Mouse (Mus musculus): Measurements from ENCODE around the gene Trim2.

- TF ChIP-seq POLR2A (IDR thresholded peaks at IDR 0.05; ENCODE audit: insufficient read length, low read depth) (no peak), USF1 (IDR thresholded peaks at IDR 0.05; ENCODE audit: low read depth) (no peak), CEBPB (IDR thresholded peaks at IDR 0.05; ENCODE audit: insufficient read depth, poor library complexity, severe bottlenecking) (no peak), MYOD1 (IDR thresholded peaks at IDR 0.05; ENCODE audit: control insufficient read depth in 1 of 3, insufficient read length in 2 of 3, low read depth in 2 of 3) (no peak), E2F4 (IDR thresholded peaks at IDR 0.05; ENCODE audit: insufficient read depth) (no peak), SRF (IDR thresholded peaks at IDR 0.05; ENCODE audit: control insufficient read depth, insufficient read length, low read depth) (no peak), MAX (IDR thresholded peaks at IDR 0.05; ENCODE audit: low read depth) (no peak), TCF12 (IDR thresholded peaks at IDR 0.05; ENCODE audit: insufficient read depth, poor library complexity, severe bottlenecking) (no peak), TCF3 (IDR thresholded peaks at IDR 0.05; ENCODE audit: insufficient read length, low read depth) (no peak)
These were observed 141.3 kb downstream of the Trim2 start for GRCm38 (mm10) chr3:84165391-84165790.

Data from myocyte (in vitro differentiated cells).